Mouse (Mus musculus): ENCODE measurements around the gene Hoxc11.

- TF ChIP-seq TAL1 (IDR thresholded peaks at IDR 0.05; ENCODE audit: low read length), result no peak
- no peak for TF ChIP-seq GATA1 (IDR thresholded peaks at IDR 0.05; ENCODE audit: low read length)
Observed at GRCm38 (mm10) chr15:102980912-102981311, 26.7 kb downstream of the Hoxc11 start.

Measured in erythroblast, embryonic 14.5 days (primary cell).